Mouse (Mus musculus) embryonic facial prominence, embryonic 11.5 days (tissue): ENCODE data around the gene Otop3. TPM values are rescaled to one million over a fixed set of nuclear protein-coding genes. Genes with fewer than 3 reads are reported as not detected.

Source experiments
- ATAC-seq: fragments of 200-750 bp; cut with Nextera tagmentation; replicated peaks from 2 replicates; pipeline ENCODE4 v1.8.0; 2017; ENCODE audit warnings: low read depth; ENCODE audit not compliant: insufficient number of reproducible peaks, low FRiP score, low TSS enrichment
- DNase-seq: peaks from one replicate; pipeline ENCODE4 v3.0.0-alpha.2; 2015; ENCODE audit warnings: low spot score
- H3K27ac ChIP-seq: fragments of 300-500 bp; sonication (generic); replicated peaks from 2 replicates; pipeline ENCODE4 v1.5.1; 2014; ENCODE audit warnings: mild to moderate bottlenecking, low read depth, low read length, control low read depth
- H3K27me3 ChIP-seq: fragments of 300-500 bp; sonication (generic); 2 replicates; pipeline ENCODE4 v1.6.1; 2014; ENCODE audit warnings: mild to moderate bottlenecking, low read length, moderate library complexity, mixed read lengths; ENCODE audit not compliant: control insufficient read depth, insufficient read depth
- H3K36me3 ChIP-seq: fragments of 300-500 bp; sonication (generic); replicated peaks from 2 replicates; pipeline ENCODE4 v1.6.1; 2014; ENCODE audit warnings: low read depth, mild to moderate bottlenecking, low read length, moderate library complexity, mixed read lengths; ENCODE audit not compliant: control insufficient read depth, insufficient read depth
- H3K4me1 ChIP-seq: fragments of 300-500 bp; sonication (generic); 2 replicates; pipeline ENCODE4 v1.6.1; 2014; ENCODE audit warnings: low read length, mixed read lengths; ENCODE audit not compliant: control insufficient read depth, insufficient read depth
- H3K4me2 ChIP-seq: fragments of 300-500 bp; sonication (generic); 2 replicates; pipeline ENCODE4 v1.6.1; 2014; ENCODE audit warnings: low read depth, mild to moderate bottlenecking, control low read depth, low read length, moderate library complexity
- H3K4me3 ChIP-seq: fragments of 300-500 bp; sonication (generic); 2 replicates; pipeline ENCODE4 v1.5.1; 2014; ENCODE audit warnings: low read depth, low read length, control low read depth
- H3K9ac ChIP-seq: fragments of 300-500 bp; sonication (generic); replicated peaks from 2 replicates; pipeline ENCODE4 v1.6.1; 2014; ENCODE audit warnings: mild to moderate bottlenecking, control low read depth, low read length
- H3K9me3 ChIP-seq: fragments of 300-500 bp; sonication (generic); replicated peaks from 2 replicates; pipeline ENCODE4 v1.6.1; 2016; ENCODE audit warnings: mild to moderate bottlenecking, low read length, inconsistent platforms, mixed read lengths; ENCODE audit not compliant: control insufficient read depth
- WGBS: fragments of 180-500 bp; shearing (Covaris S2); extraction: QIAGEN DNeasy Blood & Tissue Kit; methylation state at CpG from one replicate; pipeline ENCODE4 v1.1.7; 2014; 5-methylcytosine and 5-hydroxymethylcytosine counted together
- polyA plus RNA-seq: library from polyadenylated mRNA; unstranded; fragments of >200 nt; fragmentation: Nextera tagmentation; extraction: Ambion mirVana; gene quantifications from 2 replicates; pipeline ENCODE4 v1.2.1, GENCODE M21; 2014

Gene Otop3
- polyA plus RNA-seq, 1 experiment from 2014 or later: not detected

GRCm38 (mm10) chr11:115321906-115322693, 12.4 kb upstream of the Otop3 start, which contains the start of gene Ush1g:
Gene Ush1g, minus strand, starts transcription at chr11:115322041.
- 4% methylated on average over 35 of the region's 35 CpGs for WGBS
- H3K4me2 ChIP-seq: peak within 1 kb of the TSS; percentile 8
- no peak within 1 kb of the TSS for H3K27ac ChIP-seq
- ATAC-seq: peak; percentile 33; the same call in 1 of the 2 replicates
- 0 out of 2 replicates have a peak within 1 kb of the TSS, but pooled peaks have one; percentile 3 for H3K9ac ChIP-seq
- H3K4me1 ChIP-seq: no peaks in the 10 kb centered on the region
- no peaks in the 10 kb centered on the region for H3K9me3 ChIP-seq
- no peaks in the 10 kb centered on the region for H3K36me3 ChIP-seq
- H3K4me3 ChIP-seq: no peak within 1 kb of the TSS
- H3K27me3 ChIP-seq: peaks cover 75% of the 10 kb centered on the region
- DNase-seq: peak; percentile 83

GRCm38 (mm10) chr11:115323354-115323753, 11.2 kb upstream of the Otop3 start:
- DNase-seq (no peak), ATAC-seq (no peak)
- WGBS: 21% methylated on average over 31 of the region's 32 CpGs
- no peak overlapping the region for H3K4me2 ChIP-seq
- H3K9ac ChIP-seq: no peak overlapping the region
- peaks cover 63% of the 10 kb centered on the region for H3K27me3 ChIP-seq
- no peaks in the 10 kb centered on the region for H3K4me1 ChIP-seq
- H3K27ac ChIP-seq: no peak overlapping the region
- no peaks in the 10 kb centered on the region for H3K9me3 ChIP-seq
- H3K36me3 ChIP-seq: no peaks in the 10 kb centered on the region
- H3K4me3 ChIP-seq: no peak overlapping the region

DNA sequence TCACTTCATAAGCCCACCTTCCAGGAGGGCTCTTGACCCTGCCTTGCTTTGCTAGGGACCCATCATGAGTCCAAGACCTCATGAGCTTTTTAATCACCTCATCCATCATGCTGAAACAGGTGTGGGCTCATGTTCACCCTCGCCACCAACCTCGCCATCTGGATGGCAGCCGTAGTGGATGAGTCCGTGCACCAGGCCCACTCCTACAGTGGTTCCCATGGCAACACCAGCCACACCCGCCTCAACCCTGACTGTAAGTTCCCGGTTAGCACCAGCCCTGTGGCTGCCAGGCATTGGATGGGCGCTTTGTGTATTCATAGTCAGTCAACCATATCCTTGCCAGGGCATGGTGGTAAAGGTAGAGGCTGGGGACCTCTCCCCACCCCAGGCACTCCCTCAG, 7.8 kb upstream of the Otop3 start:
- H3K27ac ChIP-seq: no peak overlapping the region
- H3K4me2 ChIP-seq: no peak overlapping the region
- H3K4me1 ChIP-seq: no peaks in the 10 kb centered on the region
- WGBS: 76% methylated on average over 7 of the region's 7 CpGs
- ATAC-seq: no peak
- DNase-seq: no peak
- H3K9me3 ChIP-seq: no peaks in the 10 kb centered on the region
- peaks cover 30% of the 10 kb centered on the region for H3K27me3 ChIP-seq
- H3K9ac ChIP-seq: no peak overlapping the region
- H3K36me3 ChIP-seq: no peaks in the 10 kb centered on the region
- H3K4me3 ChIP-seq: no peak overlapping the region

DNA sequence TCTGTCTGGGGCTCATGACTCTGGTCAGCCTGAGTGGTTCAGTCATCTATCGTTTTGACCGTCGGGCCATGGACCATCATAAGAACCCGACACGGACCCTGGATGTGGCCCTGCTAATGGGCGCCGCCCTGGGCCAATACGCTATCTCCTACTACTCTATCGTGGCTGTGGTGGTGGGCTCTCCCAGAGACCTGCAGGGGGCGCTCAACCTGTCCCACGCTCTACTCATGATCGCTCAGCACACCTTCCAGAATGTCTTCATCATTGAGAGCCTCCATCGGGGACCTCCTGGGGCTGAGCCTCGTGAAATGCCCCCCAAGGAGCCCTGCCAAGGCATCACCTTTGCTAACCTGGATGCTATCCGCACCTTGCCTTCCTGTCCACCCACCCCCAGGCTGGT, 5.2 kb upstream of the Otop3 start:
- 72% methylated on average over 15 of the region's 15 CpGs for WGBS
- Histone ChIP-seq H3K4me2 (no peak overlapping the region), H3K27me3 (peaks cover 10% of the 10 kb centered on the region), H3K4me1 (no peaks in the 10 kb centered on the region), H3K4me3 (no peak overlapping the region), H3K27ac (no peak overlapping the region), H3K9me3 (no peaks in the 10 kb centered on the region), H3K36me3 (no peaks in the 10 kb centered on the region), H3K9ac (no peak overlapping the region)
- no peak for DNase-seq
- ATAC-seq: no peak

DNA sequence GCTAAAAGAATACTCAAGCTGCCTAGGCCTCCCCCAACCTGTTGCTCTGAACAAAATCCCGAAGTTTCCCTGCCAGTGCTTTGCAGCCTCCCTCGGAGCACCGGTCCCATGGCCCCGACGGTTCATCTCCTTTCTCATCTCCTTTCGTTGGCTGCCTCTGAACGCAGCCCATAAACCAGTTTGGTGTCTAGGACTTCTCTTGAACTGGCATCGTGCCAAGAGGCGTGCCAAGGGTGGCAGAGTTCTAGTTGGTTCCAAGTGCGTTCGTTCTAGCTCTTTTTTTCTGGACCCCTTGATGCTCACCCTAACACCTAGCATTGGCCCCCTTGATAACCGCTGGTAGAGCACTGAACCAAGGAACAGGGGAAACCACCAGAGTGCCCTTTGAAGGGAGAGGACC, 692 bp downstream of the Otop3 start:
- ATAC-seq (no peak), DNase-seq (no peak)
- no peak overlapping the region for H3K27ac ChIP-seq
- 56% methylated on average over 12 of the region's 12 CpGs for WGBS
- H3K4me2 ChIP-seq: no peak overlapping the region
- H3K9ac ChIP-seq: no peak overlapping the region
- peaks cover 26% of the 10 kb centered on the region for H3K27me3 ChIP-seq
- no peak overlapping the region for H3K4me3 ChIP-seq
- H3K4me1 ChIP-seq: no peaks in the 10 kb centered on the region
- H3K36me3 ChIP-seq: no peaks in the 10 kb centered on the region
- H3K9me3 ChIP-seq: no peaks in the 10 kb centered on the region

GRCm38 (mm10) chr11:115336115-115336514, 1.6 kb downstream of the Otop3 start:
- Histone ChIP-seq H3K4me1 (no peaks in the 10 kb centered on the region), H3K4me3 (no peak overlapping the region), H3K36me3 (no peaks in the 10 kb centered on the region), H3K27ac (no peak overlapping the region), H3K4me2 (no peak overlapping the region), H3K9ac (no peak overlapping the region), H3K27me3 (peaks cover 26% of the 10 kb centered on the region), H3K9me3 (no peaks in the 10 kb centered on the region)
- 19% methylated on average over 6 of the region's 6 CpGs for WGBS
- ATAC-seq (no peak), DNase-seq (peak; percentile 68)

DNA sequence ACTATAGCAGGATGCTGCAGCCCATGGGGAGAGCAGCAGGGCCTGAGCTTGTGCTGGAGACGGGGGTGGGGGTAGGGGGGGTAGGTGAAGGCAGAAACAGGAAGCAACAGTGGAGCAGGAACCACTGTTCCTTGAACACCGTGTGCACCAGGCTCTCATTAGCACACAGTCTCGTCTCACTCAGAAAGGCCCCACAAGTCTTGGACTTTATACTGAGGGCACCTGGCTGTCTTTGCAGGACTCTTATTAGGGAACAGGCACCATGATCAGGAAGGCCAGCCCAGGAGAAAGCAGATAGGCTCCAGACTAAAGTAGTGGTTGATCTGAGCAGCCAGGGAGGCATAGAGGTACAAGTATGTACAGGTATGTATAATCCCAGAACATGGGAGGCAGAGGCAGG, 2.8 kb downstream of the Otop3 start:
- no peak overlapping the region for H3K4me2 ChIP-seq
- H3K4me3 ChIP-seq: no peak overlapping the region
- no peaks in the 10 kb centered on the region for H3K4me1 ChIP-seq
- H3K27me3 ChIP-seq: peaks cover 26% of the 10 kb centered on the region
- no peak overlapping the region for H3K27ac ChIP-seq
- no peaks in the 10 kb centered on the region for H3K36me3 ChIP-seq
- H3K9me3 ChIP-seq: no peaks in the 10 kb centered on the region
- no peak for ATAC-seq
- DNase-seq: no peak
- 61% methylated on average over 3 of the region's 3 CpGs for WGBS
- H3K9ac ChIP-seq: no peak overlapping the region

- H3K36me3 ChIP-seq: no peaks in the 10 kb centered on the region
- no peaks in the 10 kb centered on the region for H3K4me1 ChIP-seq
- 82% methylated on average over 1 of the region's 1 CpGs for WGBS
- no peak overlapping the region for H3K4me2 ChIP-seq
- H3K9ac ChIP-seq: no peak overlapping the region
- H3K27ac ChIP-seq: no peak overlapping the region
- DNase-seq: no peak
- no peaks in the 10 kb centered on the region for H3K9me3 ChIP-seq
- H3K27me3 ChIP-seq: peaks cover 26% of the 10 kb centered on the region
- no peak overlapping the region for H3K4me3 ChIP-seq
- no peak for ATAC-seq
Measured at GRCm38 (mm10) chr11:115337826-115338225, 3.3 kb downstream of the Otop3 start.
